Mouse (Mus musculus) spleen, adult 2 months (tissue): ENCODE results near the gene Taldo1. TPM values are rescaled to one million over a fixed set of nuclear protein-coding genes. Genes with fewer than 3 reads are reported as not detected.
A peak's percentile ranks its signal among the peaks of the same experiment; 100 is the strongest.

ENCODE experiments used
- DNase-seq, 2 experiments: peaks; one replicate each; pipeline versions ENCODE4 v3.0.0 to v3.0.0-alpha.2; 2012 to 2021; ENCODE audit warnings: low spot score in 2 of 2, low read depth in 1 of 2
- H3K27ac ChIP-seq: fragments of 200-500 bp; 2 replicates; pipeline ENCODE4 v1.5.1; 2012; ENCODE audit warnings: low read length, inconsistent platforms; ENCODE audit not compliant: insufficient read depth
- H3K27me3 ChIP-seq: fragments of 200-500 bp; 2 replicates; pipeline ENCODE4 v1.6.1; 2012; ENCODE audit warnings: mild to moderate bottlenecking, moderate library complexity, low read length, inconsistent platforms; ENCODE audit not compliant: control insufficient read depth, insufficient read depth
- H3K36me3 ChIP-seq: fragments of 200-500 bp; 2 replicates; pipeline ENCODE4 v1.6.1; 2012; ENCODE audit warnings: mild to moderate bottlenecking, low read length, inconsistent platforms; ENCODE audit not compliant: control insufficient read depth, insufficient read depth
- H3K4me1 ChIP-seq: fragments of 200-500 bp; 2 replicates; pipeline ENCODE4 v1.6.1; 2011; ENCODE audit warnings: inconsistent platforms; ENCODE audit not compliant: control insufficient read depth, insufficient read depth, insufficient read length
- H3K4me3 ChIP-seq: fragments of 200-500 bp; 2 replicates; pipeline ENCODE4 v1.5.1; 2011; ENCODE audit warnings: mild to moderate bottlenecking, inconsistent platforms; ENCODE audit not compliant: insufficient read depth, insufficient read length; ENCODE audit errors: extremely low read depth
- CTCF ChIP-seq: fragments of 200-500 bp; IDR thresholded peaks from 2 replicates; pipeline ENCODE4 v1.5.1; 2011; ENCODE audit warnings: mild to moderate bottlenecking, inconsistent platforms; ENCODE audit not compliant: insufficient read depth, insufficient read length, insufficient replicate concordance; ENCODE audit errors: extremely low read depth
- POLR2A ChIP-seq: fragments of 200-500 bp; IDR thresholded peaks from 2 replicates; pipeline ENCODE4 v1.6.1; 2011; ENCODE audit warnings: low read depth, low read length, inconsistent platforms
- WGBS: fragments of 180-500 bp; shearing (Covaris S2); methylation state at CpG from one replicate; pipeline ENCODE4 v1.1.7; 2018; 5-methylcytosine and 5-hydroxymethylcytosine counted together
- polyA plus RNA-seq: library from polyadenylated mRNA; depleted of rRNA; stranded (reverse); fragments of >200 nt; gene quantifications from 2 replicates; pipeline ENCODE4 v1.2.3, GENCODE M21; 2012

Gene Taldo1
- polyA plus RNA-seq, 1 experiment: 155 TPM

GRCm38 (mm10) chr7:141435129-141435855 lies 43.3 kb downstream of the Taldo1 start:
- Histone ChIP-seq H3K27me3 (no peaks in the 10 kb centered on the region), H3K27ac (peak overlapping the region; percentile 30), H3K4me1 (peaks cover 24% of the 10 kb centered on the region; the same call in 1 of the 2 replicates), H3K4me3 (peak overlapping the region; percentile 63), H3K36me3 (peaks cover 19% of the 10 kb centered on the region)
- WGBS: 2% methylated on average over 17 of the region's 17 CpGs
- peak in 1 of 2 experiments; percentile 55 for DNase-seq
- TF ChIP-seq CTCF (no peak), POLR2A (no peak)

- Histone ChIP-seq H3K36me3 (peaks cover 15% of the 10 kb centered on the region), H3K27me3 (no peaks in the 10 kb centered on the region), H3K27ac (0 out of 2 replicates have a peak overlapping the region, but pooled peaks have one; percentile 28), H3K4me1 (peaks cover 24% of the 10 kb centered on the region; the same call in 1 of the 2 replicates), H3K4me3 (no peak overlapping the region)
- WGBS: 78% methylated on average over 9 of the region's 9 CpGs
- TF ChIP-seq CTCF (no peak), POLR2A (no peak)
- no peak for DNase-seq
These were observed 44.0 kb downstream of the Taldo1 start for GRCm38 (mm10) chr7:141435856-141436522.

GRCm38 (mm10) chr7:141436523-141436892 lies 44.5 kb downstream of the Taldo1 start:
- Histone ChIP-seq H3K27me3 (no peaks in the 10 kb centered on the region), H3K27ac (no peak overlapping the region), H3K4me1 (peaks cover 24% of the 10 kb centered on the region; the same call in 1 of the 2 replicates), H3K4me3 (no peak overlapping the region), H3K36me3 (peaks cover 12% of the 10 kb centered on the region)
- no peak for DNase-seq
- no peak for TF ChIP-seq POLR2A
- no peak for TF ChIP-seq CTCF
- WGBS: 48% methylated on average over 2 of the region's 2 CpGs

- TF ChIP-seq POLR2A: peak; percentile 38
- TF ChIP-seq CTCF: peak; percentile 79
- peak within 1 kb of the TSS; percentile 87 for H3K4me3 ChIP-seq
- H3K4me1 ChIP-seq: peaks cover 24% of the 10 kb centered on the region; the same call in 1 of the 2 replicates
- peak in 1 of 2 experiments; percentile 82 for DNase-seq
- 8% methylated on average over 53 of the region's 53 CpGs for WGBS
- H3K36me3 ChIP-seq: peaks cover 8% of the 10 kb centered on the region
- no peaks in the 10 kb centered on the region for H3K27me3 ChIP-seq
- peak within 1 kb of the TSS; percentile 82 for H3K27ac ChIP-seq
These were observed 45.5 kb downstream of the Taldo1 start, which contains the start of gene Slc25a22 for GRCm38 (mm10) chr7:141437178-141438120. Slc25a22 (minus strand) TSS chr7:141437892.

- peaks cover 28% of the 10 kb centered on the region; the same call in 1 of the 2 replicates for H3K4me1 ChIP-seq
- WGBS: 94% methylated on average over 12 of the region's 12 CpGs
- DNase-seq: no peak
- H3K27me3 ChIP-seq: no peaks in the 10 kb centered on the region
- no peak overlapping the region for H3K4me3 ChIP-seq
- no peak for TF ChIP-seq POLR2A
- TF ChIP-seq CTCF: no peak
- peaks cover 5% of the 10 kb centered on the region for H3K36me3 ChIP-seq
- H3K27ac ChIP-seq: no peak overlapping the region
These were observed 46.4 kb downstream of the Taldo1 start for GRCm38 (mm10) chr7:141438201-141438968.

GRCm38 (mm10) chr7:141439140-141439679 lies 47.2 kb downstream of the Taldo1 start:
- Histone ChIP-seq H3K4me1 (peaks cover 33% of the 10 kb centered on the region; the same call in 1 of the 2 replicates), H3K27me3 (no peaks in the 10 kb centered on the region), H3K4me3 (no peak overlapping the region), H3K27ac (no peak overlapping the region), H3K36me3 (no peaks in the 10 kb centered on the region)
- 97% methylated on average over 10 of the region's 10 CpGs for WGBS
- TF ChIP-seq POLR2A: no peak
- TF ChIP-seq CTCF: no peak
- DNase-seq: no peak
